Mouse (Mus musculus) neural tube, embryonic 14.5 days (tissue): ENCODE results near the gene Camk1d. TPM values are rescaled to one million over a fixed set of nuclear protein-coding genes. Genes with fewer than 3 reads are reported as not detected.

Experiments
- ATAC-seq: fragments of 200-750 bp; cut with Nextera tagmentation; 2 replicates; pipeline ENCODE4 v1.8.0; 2017; ENCODE audit warnings: low read depth, mild to moderate bottlenecking, moderate TSS enrichment, moderate library complexity
- H3K27ac ChIP-seq: fragments of 300-500 bp; sonication (generic); 2 replicates; pipeline ENCODE4 v1.5.1; 2014; ENCODE audit warnings: low read depth, mild to moderate bottlenecking, control low read depth, low read length, moderate library complexity, mixed read lengths
- H3K27me3 ChIP-seq: fragments of 300-500 bp; sonication (generic); 2 replicates; pipeline ENCODE4 v1.6.1; 2014; ENCODE audit warnings: low read length; ENCODE audit not compliant: control insufficient read depth, insufficient read depth
- H3K36me3 ChIP-seq: fragments of 300-500 bp; sonication (generic); 2 replicates; pipeline ENCODE4 v1.6.1; 2014; ENCODE audit warnings: low read length, mixed read lengths; ENCODE audit not compliant: control insufficient read depth, insufficient read depth
- H3K4me1 ChIP-seq: fragments of 300-500 bp; sonication (generic); 2 replicates; pipeline ENCODE4 v1.6.1; 2014; ENCODE audit warnings: low read length; ENCODE audit not compliant: control insufficient read depth, insufficient read depth
- H3K4me2 ChIP-seq: fragments of 300-500 bp; sonication (generic); 2 replicates; pipeline ENCODE4 v1.6.1; 2014; ENCODE audit warnings: mild to moderate bottlenecking, low read depth, low read length, control low read depth
- H3K4me3 ChIP-seq: fragments of 300-500 bp; sonication (generic); 2 replicates; pipeline ENCODE4 v1.5.1; 2014; ENCODE audit warnings: low read depth, low read length, control low read depth, mixed read lengths
- H3K9ac ChIP-seq: fragments of 300-500 bp; sonication (generic); replicated peaks from 2 replicates; pipeline ENCODE4 v1.6.1; 2014; ENCODE audit warnings: low read depth, mild to moderate bottlenecking, control low read depth, low read length, mixed read lengths
- H3K9me3 ChIP-seq: fragments of 300-500 bp; sonication (generic); 2 replicates; pipeline ENCODE4 v1.6.1; 2016; ENCODE audit warnings: low read length; ENCODE audit not compliant: control insufficient read depth
- WGBS: fragments of 180-500 bp; shearing (Covaris S2); extraction: QIAGEN DNeasy Blood & Tissue Kit; methylation state at CpG from one replicate; pipeline ENCODE4 v1.1.7; 2014; 5-methylcytosine and 5-hydroxymethylcytosine counted together
- polyA plus RNA-seq: library from polyadenylated mRNA; unstranded; fragments of >200 nt; fragmentation: Nextera tagmentation; extraction: Ambion mirVana; gene quantifications from 2 replicates; pipeline ENCODE4 v1.2.1, GENCODE M21; 2014

The Camk1d gene
- polyA plus RNA-seq, 1 experiment from 2014 or later, result 9.9 TPM

- no peak overlapping the region for H3K27ac ChIP-seq
- no peak overlapping the region for H3K4me2 ChIP-seq
- no peak overlapping the region for H3K4me3 ChIP-seq
- no peaks in the 10 kb centered on the region for H3K27me3 ChIP-seq
- H3K36me3 ChIP-seq, result no peaks in the 10 kb centered on the region
- whole genome bisulfite sequencing, result 62% methylated on average over 9 of the region's 9 CpGs
- 0 out of 2 replicates have a peak, but pooled peaks cover 3% of the 10 kb centered on the region for H3K4me1 ChIP-seq
- H3K9me3 ChIP-seq, result no peaks in the 10 kb centered on the region
- H3K9ac ChIP-seq, result no peak overlapping the region
- ATAC-seq, result no peak
Observed at GRCm38 (mm10) chr2:5676143-5676483, 38.2 kb downstream of the Camk1d start.

- H3K9me3 ChIP-seq, result no peaks in the 10 kb centered on the region
- H3K4me1 ChIP-seq, result 0 out of 2 replicates have a peak, but pooled peaks cover 3% of the 10 kb centered on the region
- H3K4me3 ChIP-seq, result no peak overlapping the region
- 81% methylated on average over 12 of the region's 12 CpGs for WGBS
- H3K4me2 ChIP-seq, result no peak overlapping the region
- no peaks in the 10 kb centered on the region for H3K36me3 ChIP-seq
- no peaks in the 10 kb centered on the region for H3K27me3 ChIP-seq
- no peak for ATAC-seq
- no peak overlapping the region for H3K9ac ChIP-seq
- no peak overlapping the region for H3K27ac ChIP-seq
Observed at GRCm38 (mm10) chr2:5675431-5676142, 38.7 kb downstream of the Camk1d start.

DNA sequence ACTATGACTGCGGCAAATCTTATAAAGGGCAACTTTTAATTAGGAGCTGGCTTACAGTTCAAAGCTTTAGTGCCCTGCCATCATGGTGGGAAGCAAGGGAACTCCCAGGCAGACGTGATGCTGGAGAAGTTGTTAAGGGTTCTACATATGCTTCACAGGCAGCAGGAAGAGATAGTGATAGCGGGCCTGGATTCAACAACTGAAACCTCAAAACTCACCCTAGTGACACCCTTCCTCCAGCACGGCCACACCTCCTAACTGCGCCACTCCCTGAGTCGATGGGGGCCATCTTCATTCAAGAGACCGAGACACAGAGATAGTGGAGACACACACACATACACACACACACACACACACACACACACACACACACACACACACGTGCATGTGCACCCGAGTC, 39.8 kb downstream of the Camk1d start:
- Histone ChIP-seq H3K9ac (no peak overlapping the region), H3K9me3 (no peaks in the 10 kb centered on the region), H3K4me1 (0 out of 2 replicates have a peak, but pooled peaks cover 3% of the 10 kb centered on the region), H3K36me3 (no peaks in the 10 kb centered on the region), H3K27me3 (no peaks in the 10 kb centered on the region), H3K4me2 (no peak overlapping the region), H3K4me3 (no peak overlapping the region), H3K27ac (no peak overlapping the region)
- ATAC-seq, result no peak
- WGBS, result 93% methylated on average over 9 of the region's 9 CpGs

DNA sequence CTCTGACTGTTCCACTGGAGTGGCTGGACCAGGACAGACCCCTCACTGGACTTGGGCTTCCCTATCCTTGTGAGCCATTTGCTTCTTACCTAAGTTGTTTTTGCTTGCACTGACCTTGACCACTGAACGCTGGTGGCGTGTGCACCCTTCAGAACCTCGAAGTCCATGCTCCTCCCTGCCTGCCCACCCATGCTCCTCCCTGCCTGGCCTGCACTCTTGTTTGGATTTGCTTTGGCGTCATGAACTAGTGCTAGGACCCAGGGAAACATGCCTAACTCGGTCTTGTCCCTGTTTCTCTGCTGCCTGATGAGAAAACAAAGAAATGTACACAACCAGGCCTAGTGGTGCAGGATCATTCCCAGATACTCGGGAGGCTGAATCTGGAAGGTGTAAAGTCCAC, 40.5 kb downstream of the Camk1d start:
- no peak for ATAC-seq
- H3K4me3 ChIP-seq, result no peak overlapping the region
- H3K9me3 ChIP-seq, result no peaks in the 10 kb centered on the region
- H3K4me2 ChIP-seq, result no peak overlapping the region
- 90% methylated on average over 6 of the region's 6 CpGs for WGBS
- no peaks in the 10 kb centered on the region for H3K36me3 ChIP-seq
- H3K9ac ChIP-seq, result no peak overlapping the region
- no peaks in the 10 kb centered on the region for H3K27me3 ChIP-seq
- no peak overlapping the region for H3K27ac ChIP-seq
- 0 out of 2 replicates have a peak, but pooled peaks cover 3% of the 10 kb centered on the region for H3K4me1 ChIP-seq

- Histone ChIP-seq H3K9me3 (no peaks in the 10 kb centered on the region), H3K27ac (no peak overlapping the region), H3K36me3 (no peaks in the 10 kb centered on the region), H3K4me3 (no peak overlapping the region), H3K4me1 (0 out of 2 replicates have a peak, but pooled peaks cover 3% of the 10 kb centered on the region), H3K27me3 (no peaks in the 10 kb centered on the region), H3K9ac (no peak overlapping the region), H3K4me2 (no peak overlapping the region)
- WGBS, result 57% methylated on average over 7 of the region's 7 CpGs
- no peak for ATAC-seq
Observed at GRCm38 (mm10) chr2:5672906-5673589, 41.3 kb downstream of the Camk1d start.

- H3K27ac ChIP-seq, result no peak overlapping the region
- no peak overlapping the region for H3K9ac ChIP-seq
- no peaks in the 10 kb centered on the region for H3K36me3 ChIP-seq
- no peak overlapping the region for H3K4me2 ChIP-seq
- 93% methylated on average over 10 of the region's 10 CpGs for WGBS
- no peaks in the 10 kb centered on the region for H3K9me3 ChIP-seq
- H3K4me1 ChIP-seq, result no peaks in the 10 kb centered on the region
- no peak for ATAC-seq
- H3K27me3 ChIP-seq, result no peaks in the 10 kb centered on the region
- no peak overlapping the region for H3K4me3 ChIP-seq
Observed at GRCm38 (mm10) chr2:5670146-5670545, 44.2 kb downstream of the Camk1d start.

GRCm38 (mm10) chr2:5669498-5670040, 44.7 kb downstream of the Camk1d start:
- H3K27me3 ChIP-seq, result no peaks in the 10 kb centered on the region
- H3K4me3 ChIP-seq, result no peak overlapping the region
- H3K36me3 ChIP-seq, result no peaks in the 10 kb centered on the region
- H3K4me1 ChIP-seq, result no peaks in the 10 kb centered on the region
- H3K4me2 ChIP-seq, result no peak overlapping the region
- no peak overlapping the region for H3K9ac ChIP-seq
- ATAC-seq, result no peak
- no peaks in the 10 kb centered on the region for H3K9me3 ChIP-seq
- H3K27ac ChIP-seq, result no peak overlapping the region
- WGBS, result 91% methylated on average over 15 of the region's 15 CpGs

- no peak overlapping the region for H3K4me2 ChIP-seq
- ATAC-seq, result no peak
- H3K4me3 ChIP-seq, result no peak overlapping the region
- H3K27me3 ChIP-seq, result no peaks in the 10 kb centered on the region
- no peaks in the 10 kb centered on the region for H3K9me3 ChIP-seq
- H3K36me3 ChIP-seq, result no peaks in the 10 kb centered on the region
- WGBS, result 80% methylated on average over 4 of the region's 4 CpGs
- no peak overlapping the region for H3K9ac ChIP-seq
- H3K27ac ChIP-seq, result no peak overlapping the region
- H3K4me1 ChIP-seq, result no peaks in the 10 kb centered on the region
Observed at GRCm38 (mm10) chr2:5668940-5669339, 45.4 kb downstream of the Camk1d start.

DNA sequence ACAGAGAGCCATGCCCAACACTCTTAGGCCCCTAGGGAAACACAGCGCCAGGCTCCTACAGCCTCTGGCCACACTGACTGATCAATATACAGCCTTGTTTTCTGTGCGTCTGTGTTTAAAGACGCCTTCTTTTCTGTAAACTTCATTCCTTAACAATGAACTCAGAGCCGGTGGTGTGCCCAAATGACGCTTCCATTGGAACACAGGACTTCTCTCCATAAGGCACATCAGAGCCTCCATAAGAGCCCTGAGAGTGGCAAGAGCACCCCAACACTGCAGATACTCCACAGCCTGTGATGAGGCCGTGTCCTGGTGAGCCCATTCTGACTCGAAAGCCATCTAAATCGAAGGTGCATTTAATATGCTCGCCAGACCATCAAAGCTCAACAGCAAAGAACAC, 50.8 kb downstream of the Camk1d start:
- 92% methylated on average over 9 of the region's 9 CpGs for WGBS
- ATAC-seq, result no peak

More for the DNA sequence above, 50.8 kb downstream of the Camk1d start:
- H3K36me3 ChIP-seq, result no peaks in the 10 kb centered on the region
- H3K4me2 ChIP-seq, result no peak overlapping the region
- no peaks in the 10 kb centered on the region for H3K27me3 ChIP-seq
- no peaks in the 10 kb centered on the region for H3K4me1 ChIP-seq
- no peak overlapping the region for H3K4me3 ChIP-seq
- H3K27ac ChIP-seq, result no peak overlapping the region
- H3K9ac ChIP-seq, result no peak overlapping the region
- no peaks in the 10 kb centered on the region for H3K9me3 ChIP-seq
